ENCODE assay signal across 23 mouse cellular contexts in the genomic region with DNA sequence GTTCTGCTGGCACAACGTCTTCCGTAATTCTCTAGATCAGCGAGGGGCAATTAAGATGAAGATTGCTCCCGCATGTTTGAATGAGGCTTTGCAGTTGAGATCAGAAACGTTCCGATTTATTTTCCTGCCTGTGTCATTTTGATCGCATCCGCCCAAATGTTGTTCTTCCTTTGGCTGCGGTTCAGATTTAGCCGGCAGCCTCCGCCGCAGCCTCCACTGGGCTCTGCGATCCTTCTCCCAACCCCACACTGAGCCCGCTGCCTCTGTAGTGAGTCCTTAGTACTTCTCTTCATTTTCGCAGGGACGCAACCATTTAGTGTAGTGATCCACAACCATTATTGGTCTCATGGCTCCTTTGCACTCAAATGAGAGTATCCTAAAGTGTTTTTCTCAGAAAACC. TPM values are rescaled to one million over a fixed set of nuclear protein-coding genes. Genes with fewer than 3 reads are reported as not detected.
DNase-seq lines count a peak whose midpoint lies in the region; ATAC-seq and TF ChIP-seq lines count a peak whose summit lies in the region.
"Had no signal": no experiment of that assay in that cellular context is flagged by ENCODE, and none has a peak within 500 bp of the region (broad histone marks: within the 10 kb centered on the region; RNA-seq: fewer than 3 reads in every experiment).

No protein-coding gene starts in this region.

- no peak for ATAC-seq in hindbrain, embryonic 15.5 days (ENCODE audit: low FRiP score, low read depth)
- ATAC-seq: activated CD4-positive, CD25-positive, alpha-beta regulatory T cell, adult 4 months; forebrain, embryonic 16.5 days; inflammation-experienced regulatory T-cells, adult 6 months; Patski had no signal

- H3K4me2 ChIP-seq in hindbrain, embryonic 15.5 days: no peak overlapping the region
- H3K4me2 ChIP-seq: embryonic facial prominence, embryonic 15.5 days; heart, embryonic 13.5 days; hindbrain, embryonic 14.5 days had no signal

- no peaks in the 10 kb centered on the region for H3K27me3 ChIP-seq in hindbrain, embryonic 15.5 days
- H3K27me3 ChIP-seq in hindbrain, embryonic 10.5 days (ENCODE audit: insufficient read depth, poor library complexity, severe bottlenecking): 0 out of 2 replicates have a peak, but pooled peaks cover 3% of the 10 kb centered on the region
- H3K27me3 ChIP-seq: CH12.LX; embryonic facial prominence, embryonic 15.5 days; heart, embryonic 13.5 days; Patski had no signal

- TF ChIP-seq POLR2A in brain, embryonic 14.5 days (IDR thresholded peaks at IDR 0.05; ENCODE audit: borderline replicate concordance, extremely low read depth, insufficient read depth, insufficient read length, poor library complexity, severe bottlenecking): no peak

- peaks cover 3% of the 10 kb centered on the region; the same call in 1 of the 2 replicates for H3K36me3 ChIP-seq in hindbrain, embryonic 15.5 days
- peaks cover 57% of the 10 kb centered on the region for H3K36me3 ChIP-seq in hindbrain, embryonic 10.5 days

- H3K27ac ChIP-seq in hindbrain, embryonic 15.5 days (replicated peaks): 0 out of 2 replicates have a peak overlapping the region, but pooled peaks have one; percentile 3
- no peak overlapping the region for H3K27ac ChIP-seq in hindbrain, embryonic 10.5 days
- H3K27ac ChIP-seq: embryonic facial prominence, embryonic 15.5 days; forebrain, embryonic 10.5 days; gastrocnemius, adult 2 months; heart, embryonic 13.5 days; hindbrain, embryonic 14.5 days had no signal

- 78% methylated on average over 16 of the region's 16 CpGs for whole genome bisulfite sequencing in hindbrain, embryonic 15.5 days
- 94% methylated on average over 16 of the region's 16 CpGs for WGBS in hindbrain, embryonic 10.5 days

- H3K9me3 ChIP-seq in hindbrain, embryonic 15.5 days: no peaks in the 10 kb centered on the region
- H3K9me3 ChIP-seq in hindbrain, embryonic 10.5 days: no peaks in the 10 kb centered on the region
- H3K9me3 ChIP-seq: embryonic facial prominence, embryonic 15.5 days; forebrain, embryonic 10.5 days; heart, embryonic 13.5 days had no signal

- TF ChIP-seq CTCF in brain, embryonic 14.5 days (IDR thresholded peaks at IDR 0.05; ENCODE audit: borderline replicate concordance, extremely low read depth, insufficient read depth, insufficient read length): no peak

- peaks cover 5% of the 10 kb centered on the region; the same call in 1 of the 2 replicates for H3K4me1 ChIP-seq in hindbrain, embryonic 15.5 days (replicated peaks)
- peaks cover 28% of the 10 kb centered on the region for H3K4me1 ChIP-seq in hindbrain, embryonic 10.5 days (replicated peaks)
- H3K4me1 ChIP-seq: embryonic facial prominence, embryonic 15.5 days had no signal

- DNase-seq in hindbrain, embryonic 10.5 days (ENCODE audit: low spot score): no peak
- DNase-seq in right cerebral cortex, adult 18-20 months: peak; percentile 48
- no peak for DNase-seq in right cerebral cortex, postnatal 36 days (ENCODE audit: low spot score in 2 of 2)
- peak; percentile 13 for DNase-seq in brain, embryonic 14.5 days (ENCODE audit: low read depth)
- no peak for DNase-seq in heart, postnatal 4 days
- DNase-seq: adrenal gland, postnatal 14 days; cerebellum, adult 2 months; cerebellum, postnatal 14 days; embryo, embryonic 11 days; gastrocnemius, adult 2 months; gastrocnemius, postnatal 25 days; heart, postnatal 36 days had no signal

- H3K4me3 ChIP-seq in hindbrain, embryonic 15.5 days: no peak overlapping the region
- H3K4me3 ChIP-seq in hindbrain, embryonic 10.5 days: no peak overlapping the region
- H3K4me3 ChIP-seq: embryonic facial prominence, embryonic 15.5 days; erythroblast, embryonic 14.5 days; forebrain, embryonic 10.5 days; gastrocnemius, adult 2 months; heart, embryonic 13.5 days had no signal

- no peak overlapping the region for H3K9ac ChIP-seq in hindbrain, embryonic 15.5 days
- H3K9ac ChIP-seq: embryonic facial prominence, embryonic 15.5 days; heart, embryonic 13.5 days; hindbrain, embryonic 14.5 days had no signal

RNA-seq across cellular contexts. Expression of a gene that starts 46.0 kb away (rescaled TPM):
- polyA plus RNA-seq in hindbrain, embryonic 15.5 days (2015; fragmentation: Nextera tagmentation; extraction: Ambion mirVana): 55.6 and 58.9 TPM in 2 replicates
- polyA plus RNA-seq in hindbrain, embryonic 10.5 days (2016; fragmentation: Nextera tagmentation; extraction: Ambion mirVana): 93.4 and 95.9 TPM in 2 replicates
- polyA plus RNA-seq in brain, embryonic 14.5 days (2012; rRNA removed): 61.8 TPM in 2 replicates
- 10 to 100 TPM; 16.8 to 18.2 TPM for total RNA-seq in heart, postnatal 4 days (2021)

Comparison
In these comparisons a context has a peak if more than half of its experiments do, and no peak if none do; other contexts are left out.
1. DNase-seq: peak in right cerebral cortex, adult 18-20 months (single experiment) and brain, embryonic 14.5 days (single experiment); none in hindbrain, embryonic 10.5 days (single experiment), right cerebral cortex, postnatal 36 days (0 of 2) and heart, postnatal 4 days (single experiment).